Mouse (Mus musculus) testis, adult 2 months (tissue): ENCODE measurements around the gene Ilkap.

Experiments used
- CTCF ChIP-seq: fragments of 200-500 bp; IDR thresholded peaks from 2 replicates; pipeline ENCODE4 v1.5.1; 2012; ENCODE audit warnings: low read depth, mild to moderate bottlenecking, inconsistent platforms, low read length, moderate library complexity; ENCODE audit not compliant: control insufficient read depth, insufficient read depth, insufficient replicate concordance
- POLR2A ChIP-seq: fragments of 200-500 bp; IDR thresholded peaks from 2 replicates; pipeline ENCODE4 v1.6.1; 2012; ENCODE audit warnings: low read depth, mild to moderate bottlenecking, inconsistent platforms, low read length, moderate library complexity; ENCODE audit not compliant: control insufficient read depth

DNA sequence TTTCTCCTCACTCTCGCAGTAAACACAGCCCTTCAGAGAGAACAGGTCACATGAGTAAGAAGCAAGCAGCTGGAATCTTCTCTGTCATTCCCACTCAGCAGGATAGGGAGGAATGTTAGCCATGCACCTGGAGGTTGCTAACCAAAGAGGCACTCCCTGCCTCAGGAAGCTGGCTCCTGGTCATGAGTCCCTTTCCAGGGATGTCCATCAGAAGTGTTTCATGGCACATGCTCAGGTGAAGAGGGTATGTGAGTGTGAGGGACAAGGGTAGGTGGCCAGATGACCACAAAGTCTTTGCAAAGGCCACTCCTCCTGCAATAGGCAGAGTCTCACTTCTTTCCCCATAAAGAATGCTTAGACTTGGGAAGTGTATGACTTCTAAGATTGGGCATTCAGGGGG is 19.4 kb upstream of the Ilkap start:
- no peak for TF ChIP-seq POLR2A
- no peak for TF ChIP-seq CTCF
